Comparison of ENCODE assay signal across 14 mouse cellular contexts in genomic region chr7:113772135-113772534, GRCm38 (mm10). TPM values are rescaled to one million over a fixed set of nuclear protein-coding genes. Genes with fewer than 3 reads are reported as not detected.
DNase-seq lines count a peak whose midpoint lies in the region; TF ChIP-seq lines count a peak whose summit lies in the region.
"Had no signal": no experiment of that assay in that cellular context is flagged by ENCODE, and none has a peak within 500 bp of the region (broad histone marks: within the 10 kb centered on the region; RNA-seq: fewer than 3 reads in every experiment).

No protein-coding gene starts in this region.

- no peak for TF ChIP-seq EP300 in heart, adult 2 months (IDR thresholded peaks at IDR 0.05; ENCODE audit: insufficient read depth, low read depth, low read length)

- no peak overlapping the region for H3K4me3 ChIP-seq in heart, adult 2 months
- no peak overlapping the region for H3K4me3 ChIP-seq in heart, embryonic 10.5 days
- H3K4me3 ChIP-seq: embryonic facial prominence, embryonic 15.5 days; forebrain, embryonic 15.5 days; limb, embryonic 13.5 days had no signal

- H3K9me3 ChIP-seq in heart, embryonic 10.5 days: no peaks in the 10 kb centered on the region
- H3K9me3 ChIP-seq: embryonic facial prominence, embryonic 15.5 days had no signal

- TF ChIP-seq CTCF in heart, adult 2 months (IDR thresholded peaks at IDR 0.05): peak; percentile 36

- no peaks in the 10 kb centered on the region for H3K36me3 ChIP-seq in heart, adult 2 months (ENCODE audit: control insufficient read depth, insufficient read depth, low read length)
- H3K36me3 ChIP-seq in heart, embryonic 10.5 days: peaks cover 12% of the 10 kb centered on the region
- H3K36me3 ChIP-seq: embryonic facial prominence, embryonic 15.5 days; forebrain, embryonic 15.5 days; limb, embryonic 13.5 days had no signal

- 84% methylated on average over 2 of the region's 2 CpGs for WGBS in heart, adult 2 months
- 78% methylated on average over 2 of the region's 2 CpGs for WGBS in heart, embryonic 10.5 days

- no peaks in the 10 kb centered on the region for H3K79me2 ChIP-seq in heart, adult 2 months (replicated peaks; ENCODE audit: control insufficient read depth, insufficient read depth, low read length)

- no peak overlapping the region for H3K9ac ChIP-seq in heart, adult 2 months (ENCODE audit: low read depth, low read length)
- H3K9ac ChIP-seq: embryonic facial prominence, embryonic 15.5 days; forebrain, embryonic 15.5 days; limb, embryonic 13.5 days had no signal

- peaks cover 5% of the 10 kb centered on the region for H3K4me1 ChIP-seq in heart, adult 2 months (ENCODE audit: control insufficient read depth, insufficient read depth, low read length)
- H3K4me1 ChIP-seq in heart, embryonic 10.5 days: peaks cover 56% of the 10 kb centered on the region

- TF ChIP-seq POLR2A in heart, adult 2 months (IDR thresholded peaks at IDR 0.05; ENCODE audit: insufficient read depth, low read depth, low read length): no peak

- no peak for DNase-seq in heart, adult 2 months
- DNase-seq in heart, embryonic 10.5 days (ENCODE audit: low spot score): no peak
- peak; percentile 13 for DNase-seq in left cerebral cortex, postnatal 4 days
- no peak for DNase-seq in left cerebral cortex, adult 8-10 months (ENCODE audit: low spot score in 2 of 2)
- DNase-seq in thymus, postnatal 10 days (ENCODE audit: low spot score in 2 of 2): peak; percentile 12 to 35
- DNase-seq in thymus, postnatal 25 days: no peak
- DNase-seq in urinary bladder, postnatal 10 days (ENCODE audit: low spot score): no peak
- no peak for DNase-seq in MN1 (ENCODE audit: low spot score)
- DNase-seq: gastrocnemius, postnatal 25 days; kidney, adult 18-20 months; lung, postnatal 36 days had no signal

- H3K27ac ChIP-seq in heart, adult 2 months: no peak overlapping the region
- no peak overlapping the region for H3K27ac ChIP-seq in heart, embryonic 10.5 days
- H3K27ac ChIP-seq: embryonic facial prominence, embryonic 15.5 days; forebrain, embryonic 15.5 days; limb, embryonic 13.5 days had no signal

- no peaks in the 10 kb centered on the region for H3K27me3 ChIP-seq in heart, adult 2 months (ENCODE audit: control insufficient read depth, insufficient read depth, low read length)
- peaks cover 2% of the 10 kb centered on the region; the same call in 1 of the 2 replicates for H3K27me3 ChIP-seq in heart, embryonic 10.5 days (ENCODE audit: insufficient read depth, poor library complexity, severe bottlenecking)

- intact Hi-C loops in heart, adult 2 months (cut with DNase I): loop anchor here (5.0 kb wide), 1 partner anchor 235 kb away; no protein-coding TSS in a partner anchor
- intact Hi-C loops in left cerebral cortex, postnatal 4 days (cut with DNase I): no loop called here

RNA-seq across cellular contexts. Expression of gene Spon1, which starts 6.3 kb away (rescaled TPM):
- total RNA-seq in heart, adult 2 months (2021): 10 to 100 TPM; 11.5 to 11.8 TPM
- 8.3 and 10.4 TPM in 2 replicates for polyA plus RNA-seq in heart, adult 2 months (2012; rRNA removed)
- polyA plus RNA-seq in heart, embryonic 10.5 days (2016; fragmentation: Nextera tagmentation; extraction: Ambion mirVana): 62.0 and 100 TPM in 2 replicates
- 10 to 100 TPM; 35.7 to 38.3 TPM for total RNA-seq in left cerebral cortex, postnatal 4 days (2021)
- total RNA-seq in left cerebral cortex, adult 8-10 months (2022): 10 to 100 TPM; 39.1 to 44.5 (median 40.4) TPM

Comparison
In these comparisons a context has a peak if more than half of its experiments do, and no peak if none do; other contexts are left out.
1. DNase-seq: peak in left cerebral cortex, postnatal 4 days (single experiment) and thymus, postnatal 10 days (2 of 2); none in heart, adult 2 months (0 of 2), heart, embryonic 10.5 days (single experiment), left cerebral cortex, adult 8-10 months (0 of 2), thymus, postnatal 25 days (single experiment), urinary bladder, postnatal 10 days (single experiment) and MN1 (single experiment).